Mouse (Mus musculus): ENCODE results near the gene Pih1d2. TPM values are rescaled to one million over a fixed set of nuclear protein-coding genes. Genes with fewer than 3 reads are reported as not detected.

The Pih1d2 gene
- polyA plus RNA-seq, 1 experiment from 2014 or later = 4.7 TPM

DNA sequence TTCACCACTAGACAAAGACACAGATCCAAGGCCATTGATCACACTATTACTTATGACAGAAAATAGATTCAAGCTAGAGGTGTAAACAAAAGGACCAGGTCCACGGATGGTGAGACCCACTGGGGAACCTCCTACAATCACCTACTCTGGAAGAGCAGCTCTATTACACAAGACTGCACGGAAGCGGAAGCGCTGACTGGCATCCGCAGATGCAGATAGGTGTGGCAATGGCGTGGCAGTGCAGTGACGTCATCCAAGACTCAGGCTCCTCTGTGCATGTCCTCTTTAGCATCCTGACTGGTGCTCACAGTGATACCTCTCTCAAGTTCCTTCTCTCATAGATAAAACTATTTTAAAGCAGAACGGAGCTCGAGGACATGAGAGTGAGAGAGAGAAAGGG lies 24.2 kb upstream of the Pih1d2 start:
- Histone ChIP-seq H3K4me3 (ENCODE audit: low read depth, low read length) (no peak overlapping the region), H3K4me1 (ENCODE audit: control insufficient read depth, insufficient read depth, low read length) (no peaks in the 10 kb centered on the region), H3K36me3 (ENCODE audit: control insufficient read depth, insufficient read depth, low read length) (peaks cover 3% of the 10 kb centered on the region), H3K27me3 (ENCODE audit: control insufficient read depth, insufficient read depth, low read length) (no peaks in the 10 kb centered on the region), H3K4me2 (ENCODE audit: low read depth) (no peak overlapping the region), H3K27ac (ENCODE audit: low read depth, low read length) (no peak overlapping the region), H3K9me3 (ENCODE audit: control insufficient read depth, low read length) (no peaks in the 10 kb centered on the region), H3K9ac (ENCODE audit: low read length) (no peak overlapping the region)
- WGBS = 91% methylated on average over 9 of the region's 9 CpGs
- DNase-seq (ENCODE audit: low spot score) = no peak
- no peak for ATAC-seq (ENCODE audit: insufficient read depth, low FRiP score, low TSS enrichment)

DNA sequence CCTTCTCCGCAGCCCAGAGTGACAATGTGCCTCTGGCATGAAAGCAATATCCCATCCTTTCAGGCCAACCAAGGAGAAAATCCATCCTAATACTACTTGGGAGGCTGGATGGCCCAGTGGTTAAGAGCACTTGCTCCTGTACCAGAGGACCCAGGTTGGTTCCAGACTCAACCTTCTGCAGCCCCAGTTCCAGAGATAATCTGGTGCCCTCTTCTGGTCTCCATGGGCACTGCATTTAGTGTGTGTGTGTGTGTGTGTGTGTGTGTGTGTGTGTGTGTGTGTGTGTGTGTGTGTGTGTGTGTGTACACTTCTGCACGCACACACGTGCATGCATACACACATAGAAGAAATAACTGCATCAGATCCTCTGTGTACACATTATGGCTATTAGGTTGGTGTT lies 23.6 kb upstream of the Pih1d2 start:
- Histone ChIP-seq H3K9me3 (ENCODE audit: control insufficient read depth, low read length) (no peaks in the 10 kb centered on the region), H3K27ac (ENCODE audit: low read depth, low read length) (no peak overlapping the region), H3K4me2 (ENCODE audit: low read depth) (no peak overlapping the region), H3K4me1 (ENCODE audit: control insufficient read depth, insufficient read depth, low read length) (no peaks in the 10 kb centered on the region), H3K36me3 (ENCODE audit: control insufficient read depth, insufficient read depth, low read length) (peaks cover 5% of the 10 kb centered on the region), H3K4me3 (ENCODE audit: low read depth, low read length) (no peak overlapping the region), H3K27me3 (ENCODE audit: control insufficient read depth, insufficient read depth, low read length) (no peaks in the 10 kb centered on the region), H3K9ac (ENCODE audit: low read length) (no peak overlapping the region)
- ATAC-seq (ENCODE audit: insufficient read depth, low FRiP score, low TSS enrichment) (no peak), DNase-seq (ENCODE audit: low spot score) (peak; percentile 29)
- 83% methylated on average over 3 of the region's 3 CpGs for WGBS

DNA sequence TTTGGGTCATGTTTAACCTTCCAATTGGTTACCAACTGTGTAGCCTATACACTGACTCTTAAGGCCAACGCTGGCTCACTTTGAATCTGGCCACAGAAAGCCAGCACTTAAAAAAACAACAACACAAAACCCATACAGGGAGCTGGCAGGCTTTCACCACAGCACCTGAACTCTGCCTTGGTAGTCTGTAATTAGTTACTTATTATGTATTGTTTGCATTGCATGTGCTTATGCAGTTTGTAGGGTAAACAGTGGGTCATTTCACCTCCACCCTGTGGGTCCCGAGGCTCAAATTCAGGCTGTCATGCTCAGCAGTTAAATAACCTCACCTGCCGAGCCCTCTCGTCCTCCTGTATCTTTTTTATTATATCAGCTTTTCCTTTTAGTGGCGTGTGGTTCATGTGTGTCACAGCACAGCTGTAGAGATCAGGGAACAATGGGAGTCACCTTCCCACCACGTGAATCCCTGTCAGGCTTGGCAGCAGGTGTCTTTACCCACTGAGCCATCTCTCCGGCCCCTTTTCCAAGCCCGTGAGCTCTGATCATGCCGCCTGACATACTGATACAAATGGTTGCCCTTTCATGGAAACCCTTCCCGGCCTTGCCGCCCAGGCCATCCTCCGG lies 22.2 kb upstream of the Pih1d2 start:
- Histone ChIP-seq H3K27ac (ENCODE audit: low read depth, low read length) (no peak overlapping the region), H3K4me1 (ENCODE audit: control insufficient read depth, insufficient read depth, low read length) (no peaks in the 10 kb centered on the region), H3K9ac (ENCODE audit: low read length) (no peak overlapping the region), H3K4me2 (ENCODE audit: low read depth) (no peak overlapping the region), H3K4me3 (ENCODE audit: low read depth, low read length) (no peak overlapping the region), H3K27me3 (ENCODE audit: control insufficient read depth, insufficient read depth, low read length) (no peaks in the 10 kb centered on the region), H3K9me3 (ENCODE audit: control insufficient read depth, low read length) (no peaks in the 10 kb centered on the region), H3K36me3 (ENCODE audit: control insufficient read depth, insufficient read depth, low read length) (peaks cover 6% of the 10 kb centered on the region)
- WGBS = 75% methylated on average over 12 of the region's 12 CpGs
- no peak for ATAC-seq (ENCODE audit: insufficient read depth, low FRiP score, low TSS enrichment)
- no peak for DNase-seq (ENCODE audit: low spot score)

DNA sequence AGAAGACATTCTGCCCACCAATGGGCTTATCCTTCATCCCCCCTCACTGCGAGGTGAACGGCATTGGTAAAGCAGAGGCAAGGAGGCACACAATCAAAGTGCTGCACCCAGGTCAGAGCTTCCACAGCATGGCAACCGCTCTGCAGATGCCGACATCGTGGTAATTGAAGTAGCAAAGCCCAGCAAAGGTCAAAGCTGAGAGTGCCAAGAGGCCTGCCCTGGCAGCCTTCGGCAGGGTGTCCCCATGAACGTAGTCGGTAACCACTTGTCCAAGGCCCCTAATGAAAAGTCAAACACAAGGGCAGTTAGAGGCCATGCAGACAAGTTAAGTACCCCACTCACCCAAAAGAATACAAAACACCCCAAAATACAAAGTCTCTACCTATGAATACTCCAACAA lies 20.1 kb upstream of the Pih1d2 start:
- no peak overlapping the region for H3K4me3 ChIP-seq (ENCODE audit: low read depth, low read length)
- no peaks in the 10 kb centered on the region for H3K9me3 ChIP-seq (ENCODE audit: control insufficient read depth, low read length)
- H3K36me3 ChIP-seq (ENCODE audit: control insufficient read depth, insufficient read depth, low read length) = peaks cover 10% of the 10 kb centered on the region
- no peak for ATAC-seq (ENCODE audit: insufficient read depth, low FRiP score, low TSS enrichment)
- H3K9ac ChIP-seq (ENCODE audit: low read length) = no peak overlapping the region
- no peak overlapping the region for H3K4me2 ChIP-seq (ENCODE audit: low read depth)
- H3K4me1 ChIP-seq (ENCODE audit: control insufficient read depth, insufficient read depth, low read length) = peaks cover under 1% of the 10 kb centered on the region; the same call in 1 of the 2 replicates
- H3K27ac ChIP-seq (ENCODE audit: low read depth, low read length) = no peak overlapping the region
- no peaks in the 10 kb centered on the region for H3K27me3 ChIP-seq (ENCODE audit: control insufficient read depth, insufficient read depth, low read length)
- 96% methylated on average over 8 of the region's 8 CpGs for WGBS
- DNase-seq (ENCODE audit: low spot score) = no peak

DNA sequence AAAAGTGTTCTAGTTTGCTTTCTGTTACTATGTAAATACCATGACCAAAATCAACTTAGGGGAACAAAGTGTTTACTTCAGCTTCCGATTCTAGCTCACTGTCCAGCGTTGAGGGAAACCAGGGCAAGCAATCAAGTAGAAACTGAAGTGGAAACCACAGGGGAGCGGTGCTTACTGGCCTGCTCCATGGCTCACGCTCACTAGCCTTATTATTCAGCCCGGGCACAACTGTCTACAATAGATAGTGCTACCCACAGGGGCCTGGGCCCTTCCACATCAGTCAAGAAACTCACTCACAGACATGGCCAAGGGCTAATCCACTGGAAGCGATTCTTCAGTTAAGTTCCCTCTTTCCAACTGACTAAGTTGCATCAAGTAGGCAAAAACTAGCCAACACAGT lies 15.6 kb upstream of the Pih1d2 start:
- no peak overlapping the region for H3K4me3 ChIP-seq (ENCODE audit: low read depth, low read length)
- H3K9me3 ChIP-seq (ENCODE audit: control insufficient read depth, low read length) = no peaks in the 10 kb centered on the region
- H3K27ac ChIP-seq (ENCODE audit: low read depth, low read length) = no peak overlapping the region
- peaks cover 9% of the 10 kb centered on the region for H3K36me3 ChIP-seq (ENCODE audit: control insufficient read depth, insufficient read depth, low read length)
- ATAC-seq (ENCODE audit: insufficient read depth, low FRiP score, low TSS enrichment) = no peak
- peaks cover 16% of the 10 kb centered on the region for H3K4me1 ChIP-seq (ENCODE audit: control insufficient read depth, insufficient read depth, low read length)
- H3K9ac ChIP-seq (ENCODE audit: low read length) = no peak overlapping the region
- no peaks in the 10 kb centered on the region for H3K27me3 ChIP-seq (ENCODE audit: control insufficient read depth, insufficient read depth, low read length)
- H3K4me2 ChIP-seq (ENCODE audit: low read depth) = no peak overlapping the region
- WGBS = 94% methylated on average over 6 of the region's 6 CpGs
- no peak for DNase-seq (ENCODE audit: low spot score)

DNA sequence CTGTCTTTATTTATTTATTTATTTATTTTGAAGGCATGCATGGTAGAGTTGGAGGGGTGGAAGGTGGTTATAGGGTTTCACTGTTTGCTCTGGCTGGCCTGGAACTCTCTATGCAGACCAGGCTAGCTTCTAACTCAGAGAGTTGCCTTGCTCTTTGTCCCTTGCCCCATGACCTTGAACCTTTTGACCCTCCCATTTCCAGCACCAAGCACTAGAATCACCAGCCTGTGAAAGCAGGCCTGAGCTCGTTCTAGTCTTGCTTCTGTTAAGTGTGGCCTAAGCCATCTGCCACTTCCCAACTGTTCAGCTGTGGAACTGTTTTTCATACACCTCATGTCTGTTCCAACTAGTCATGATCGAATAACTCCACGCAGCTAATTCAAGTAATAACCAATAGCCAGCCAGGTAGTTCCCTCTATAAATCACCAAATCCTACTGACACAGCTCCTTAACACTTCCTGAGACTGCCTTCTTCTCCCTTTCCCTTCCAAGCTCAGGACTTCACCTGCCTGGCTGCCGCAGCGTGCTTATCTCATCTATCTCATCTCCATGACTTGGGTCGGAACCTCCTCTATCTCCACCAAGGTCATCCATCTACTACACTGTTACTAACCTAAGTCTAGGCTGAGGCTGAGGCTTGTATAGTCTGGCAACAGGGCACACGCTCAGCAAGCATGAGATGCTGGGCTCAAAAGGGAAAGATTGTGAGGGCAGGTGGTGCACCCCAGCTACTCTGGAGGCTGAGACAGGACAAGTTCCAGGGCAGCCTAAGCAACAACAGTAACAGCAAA lies 14.9 kb upstream of the Pih1d2 start:
- Histone ChIP-seq H3K27ac (ENCODE audit: low read depth, low read length) (no peak overlapping the region), H3K36me3 (ENCODE audit: control insufficient read depth, insufficient read depth, low read length) (peaks cover 7% of the 10 kb centered on the region)

DNA sequence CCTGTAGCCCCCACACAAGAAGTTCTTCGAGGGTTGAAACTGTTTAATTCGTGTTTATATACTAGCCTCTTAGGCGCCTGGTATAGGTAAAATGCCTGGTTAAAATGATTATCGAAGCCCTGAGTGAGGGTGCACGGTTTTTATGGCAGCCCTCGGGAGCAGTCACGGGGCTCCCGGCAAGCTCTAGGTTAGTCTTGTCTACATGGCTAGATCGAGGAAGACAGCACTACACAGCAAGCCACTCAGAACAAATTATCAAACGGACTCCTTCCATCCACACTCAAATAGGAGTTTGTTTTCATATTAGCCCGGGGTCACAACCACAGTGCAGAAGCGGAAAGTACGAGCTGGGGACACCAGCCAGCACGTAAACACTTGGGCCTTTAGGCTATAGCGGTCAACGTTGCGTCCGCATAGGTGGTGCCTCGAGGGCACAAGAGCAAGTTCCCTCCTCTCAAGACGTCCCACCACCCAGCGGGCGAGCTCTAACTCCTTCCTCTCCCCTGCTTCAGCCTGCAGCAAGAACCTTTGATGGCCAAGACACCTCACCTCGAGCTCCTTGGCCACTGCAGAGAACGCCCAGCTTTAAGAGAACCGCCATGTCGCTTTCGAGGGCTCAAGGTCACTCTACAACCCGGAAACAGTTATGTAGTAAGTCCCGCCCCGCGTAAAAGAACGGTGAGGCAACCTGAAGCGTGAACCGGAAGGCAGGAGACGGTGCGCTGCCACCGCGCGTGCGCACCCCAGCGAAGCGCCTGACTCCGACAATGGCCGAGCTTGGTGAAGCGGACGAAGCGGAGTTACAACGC lies 13.7 kb upstream of the Pih1d2 start, which contains the start of the genes Sdhd and Timm8b:
TSS of gene Sdhd (minus strand) at position 624 of the 809 bp plus-strand sequence.
TSS of gene Timm8b (plus strand) at position 722 of the 809 bp plus-strand sequence.
- Histone ChIP-seq H3K4me3 (ENCODE audit: low read depth, low read length) (peak within 1 kb of the TSS; percentile 65), H3K27ac (ENCODE audit: low read depth, low read length) (peak within 1 kb of the TSS; percentile 81), H3K9ac (ENCODE audit: low read length) (peak within 1 kb of the TSS; percentile 87), H3K4me1 (ENCODE audit: control insufficient read depth, insufficient read depth, low read length) (peaks cover 16% of the 10 kb centered on the region), H3K36me3 (ENCODE audit: control insufficient read depth, insufficient read depth, low read length) (peaks cover 6% of the 10 kb centered on the region), H3K9me3 (ENCODE audit: control insufficient read depth, low read length) (no peaks in the 10 kb centered on the region), H3K27me3 (ENCODE audit: control insufficient read depth, insufficient read depth, low read length) (no peaks in the 10 kb centered on the region), H3K4me2 (ENCODE audit: low read depth) (peak within 1 kb of the TSS; percentile 87)
- WGBS = 1% methylated on average over 48 of the region's 48 CpGs
- DNase-seq (ENCODE audit: low spot score) = peak; percentile 95
- peak; percentile 96 for ATAC-seq (ENCODE audit: insufficient read depth, low FRiP score, low TSS enrichment)

More for the DNA sequence above, 14.9 kb upstream of the Pih1d2 start:
- DNase-seq (ENCODE audit: low spot score) (no peak), ATAC-seq (ENCODE audit: insufficient read depth, low FRiP score, low TSS enrichment) (no peak)
- peak overlapping the region; percentile 87 for H3K4me2 ChIP-seq (ENCODE audit: low read depth)
- peaks cover 16% of the 10 kb centered on the region for H3K4me1 ChIP-seq (ENCODE audit: control insufficient read depth, insufficient read depth, low read length)
- peak overlapping the region; percentile 65 for H3K4me3 ChIP-seq (ENCODE audit: low read depth, low read length)
- no peaks in the 10 kb centered on the region for H3K9me3 ChIP-seq (ENCODE audit: control insufficient read depth, low read length)
- 91% methylated on average over 7 of the region's 7 CpGs for WGBS
- H3K27me3 ChIP-seq (ENCODE audit: control insufficient read depth, insufficient read depth, low read length) = no peaks in the 10 kb centered on the region
- no peak overlapping the region for H3K9ac ChIP-seq (ENCODE audit: low read length)

DNA sequence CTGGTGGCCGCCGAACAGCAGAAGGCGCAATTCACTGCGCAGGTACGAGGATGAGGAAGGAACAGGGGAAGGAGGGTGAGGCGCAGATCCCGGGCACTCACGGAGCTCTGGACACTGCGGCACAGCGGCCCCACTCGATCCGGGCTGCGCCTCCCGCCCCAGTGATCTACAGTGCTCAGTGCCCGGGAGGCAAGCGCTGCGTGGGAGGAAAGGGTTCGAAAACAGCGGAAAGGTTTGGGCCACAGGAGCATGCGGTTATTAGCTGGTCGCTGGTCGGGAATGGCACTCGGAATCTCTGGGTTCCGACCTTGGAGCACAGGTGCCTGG lies 13.2 kb upstream of the Pih1d2 start:
- DNase-seq (ENCODE audit: low spot score) = no peak
- peak overlapping the region; percentile 65 for H3K4me3 ChIP-seq (ENCODE audit: low read depth, low read length)
- H3K27me3 ChIP-seq (ENCODE audit: control insufficient read depth, insufficient read depth, low read length) = no peaks in the 10 kb centered on the region
- peaks cover 16% of the 10 kb centered on the region for H3K4me1 ChIP-seq (ENCODE audit: control insufficient read depth, insufficient read depth, low read length)
- ATAC-seq (ENCODE audit: insufficient read depth, low FRiP score, low TSS enrichment) = peak; percentile 82
- peak overlapping the region; percentile 87 for H3K9ac ChIP-seq (ENCODE audit: low read length)
- peak overlapping the region; percentile 73 for H3K4me2 ChIP-seq (ENCODE audit: low read depth)
- peaks cover 4% of the 10 kb centered on the region for H3K36me3 ChIP-seq (ENCODE audit: control insufficient read depth, insufficient read depth, low read length)
- WGBS = 2% methylated on average over 21 of the region's 24 CpGs
- H3K27ac ChIP-seq (ENCODE audit: low read depth, low read length) = peak overlapping the region; percentile 81
- H3K9me3 ChIP-seq (ENCODE audit: control insufficient read depth, low read length) = no peaks in the 10 kb centered on the region

Measured in neural tube, embryonic 11.5 days (tissue).